Mouse (Mus musculus) cerebellum, adult 11-12 months (tissue): ENCODE data around the gene 1700010I14Rik.

ENCODE experiments used
- DNase-seq: peaks from one replicate; pipeline ENCODE4 v3.0.0; 2022

Gene 1700010I14Rik

GRCm38 (mm10) chr17:9031241-9032141 is 43.4 kb downstream of the 1700010I14Rik start:
- peak; percentile 86 for DNase-seq

DNA sequence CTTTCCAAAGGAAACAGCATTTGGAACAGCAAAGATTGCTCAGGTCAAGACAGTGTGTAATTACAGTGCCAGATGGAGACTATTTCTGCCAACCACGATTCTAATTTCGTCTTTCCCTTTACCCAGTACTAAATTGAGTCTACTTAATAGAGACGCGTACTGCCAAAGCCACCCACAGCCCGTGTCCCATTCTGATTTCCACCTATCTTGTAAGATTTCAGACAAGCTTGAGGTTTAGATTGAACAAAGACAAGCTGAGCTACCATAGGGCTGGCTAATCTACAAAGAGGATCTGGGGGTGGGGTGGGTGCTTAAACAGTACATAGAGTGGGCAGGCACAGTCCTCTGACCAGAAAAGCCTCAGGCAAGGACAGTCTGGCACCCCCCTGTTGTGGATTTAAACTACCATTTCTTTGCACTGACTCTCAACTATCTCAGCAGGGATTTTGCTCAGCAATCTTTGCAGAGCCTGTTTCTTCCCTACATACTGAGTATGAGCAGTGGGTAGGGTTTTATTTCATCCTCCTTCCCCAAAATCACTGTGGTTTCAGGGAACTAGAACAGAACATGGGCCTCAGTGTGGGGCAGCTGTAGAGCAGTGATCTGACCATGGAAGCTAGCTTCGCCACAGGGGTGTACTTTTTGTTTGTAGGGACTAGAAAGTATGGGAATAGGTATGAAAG is 44.4 kb downstream of the 1700010I14Rik start:
- DNase-seq, result peak; percentile 71

GRCm38 (mm10) chr17:9033511-9033910 is 45.4 kb downstream of the 1700010I14Rik start:
- no peak for DNase-seq

- DNase-seq, result no peak
Observed at GRCm38 (mm10) chr17:9035561-9036348, 47.6 kb downstream of the 1700010I14Rik start.

DNA sequence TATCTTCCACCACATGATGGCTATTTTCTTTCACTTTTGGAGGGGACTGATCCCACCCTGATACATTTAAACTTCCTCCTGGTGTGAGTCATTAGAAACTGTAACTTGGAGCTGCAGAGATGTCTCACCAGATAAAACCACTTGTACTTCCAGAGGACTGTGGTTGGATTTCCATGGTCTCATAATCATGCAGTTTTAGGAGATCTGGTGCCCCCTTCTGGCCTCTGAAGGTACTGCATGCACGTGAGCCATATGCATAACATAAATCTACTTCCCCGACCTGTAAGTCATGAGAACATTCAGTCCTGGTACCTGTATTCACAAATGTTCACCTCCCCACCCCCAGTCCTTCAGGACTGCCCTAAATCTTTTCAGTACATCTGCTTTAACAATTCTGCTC is 54.6 kb downstream of the 1700010I14Rik start:
- DNase-seq, result no peak

GRCm38 (mm10) chr17:9052441-9052980 is 64.4 kb downstream of the 1700010I14Rik start:
- DNase-seq, result peak; percentile 18

GRCm38 (mm10) chr17:9059360-9059932 is 71.3 kb downstream of the 1700010I14Rik start:
- no peak for DNase-seq
